Mouse (Mus musculus) midbrain, embryonic 14.5 days (tissue): ENCODE results near the gene Ccdc106. TPM values are rescaled to one million over a fixed set of nuclear protein-coding genes. Genes with fewer than 3 reads are reported as not detected.

ENCODE experiments used
- ATAC-seq: fragments of 200-750 bp; cut with Nextera tagmentation; 2 replicates; pipeline ENCODE4 v1.8.0; 2017; ENCODE audit warnings: moderate number of reproducible peaks, moderate library complexity; ENCODE audit not compliant: low FRiP score, low TSS enrichment
- DNase-seq: peaks from one replicate; pipeline ENCODE4 v3.0.0-alpha.2; 2015
- H3K27ac ChIP-seq: fragments of 300-500 bp; sonication (generic); replicated peaks from 2 replicates; pipeline ENCODE4 v1.5.1; 2014; ENCODE audit warnings: mild to moderate bottlenecking, low read depth, low read length, moderate library complexity
- H3K27me3 ChIP-seq: fragments of 300-500 bp; sonication (generic); 2 replicates; pipeline ENCODE4 v1.6.1; 2014; ENCODE audit warnings: low read length, control low read depth, mixed read lengths; ENCODE audit not compliant: control insufficient read depth, insufficient read depth
- H3K36me3 ChIP-seq: fragments of 300-500 bp; sonication (generic); 2 replicates; pipeline ENCODE4 v1.6.1; 2014; ENCODE audit warnings: low read length, control low read depth; ENCODE audit not compliant: control insufficient read depth, insufficient read depth
- H3K4me1 ChIP-seq: fragments of 300-500 bp; sonication (generic); 2 replicates; pipeline ENCODE4 v1.6.1; 2014; ENCODE audit warnings: mild to moderate bottlenecking, antibody characterized with exemption, low read length, control low read depth; ENCODE audit not compliant: control insufficient read depth, insufficient read depth
- H3K4me2 ChIP-seq: fragments of 300-500 bp; sonication (generic); 2 replicates; pipeline ENCODE4 v1.6.1; 2014; ENCODE audit warnings: mild to moderate bottlenecking, low read length, moderate library complexity
- H3K4me3 ChIP-seq: fragments of 300-500 bp; sonication (generic); replicated peaks from 2 replicates; pipeline ENCODE4 v1.5.1; 2014; ENCODE audit warnings: low read depth, low read length
- H3K9ac ChIP-seq: fragments of 300-500 bp; sonication (generic); replicated peaks from 2 replicates; pipeline ENCODE4 v1.6.1; 2014; ENCODE audit warnings: mild to moderate bottlenecking, low read length, moderate library complexity
- H3K9me3 ChIP-seq: fragments of 300-500 bp; sonication (generic); 2 replicates; pipeline ENCODE4 v1.6.1; 2016; ENCODE audit warnings: low read length, control low read depth, mixed read lengths; ENCODE audit not compliant: control insufficient read depth
- WGBS: fragments of 180-500 bp; shearing (Covaris S2); extraction: QIAGEN DNeasy Blood & Tissue Kit; methylation state at CpG from one replicate; pipeline ENCODE4 v1.1.7; 2014; 5-methylcytosine and 5-hydroxymethylcytosine counted together
- polyA plus RNA-seq: library from polyadenylated mRNA; unstranded; fragments of >200 nt; fragmentation: Nextera tagmentation; extraction: Ambion mirVana; gene quantifications from 2 replicates; pipeline ENCODE4 v1.2.1, GENCODE M21; 2014

Ccdc106 gene
- polyA plus RNA-seq, 1 experiment from 2014 or later: 47.0 TPM

GRCm38 (mm10) chr7:5060239-5060731 lies 39.9 kb downstream of the Ccdc106 start:
- Histone ChIP-seq H3K27ac (peak overlapping the region; percentile 98), H3K4me2 (peak overlapping the region; percentile 97), H3K9ac (peak overlapping the region; percentile 76), H3K36me3 (no peaks in the 10 kb centered on the region), H3K9me3 (no peaks in the 10 kb centered on the region), H3K4me1 (peaks cover 33% of the 10 kb centered on the region), H3K27me3 (peaks cover 22% of the 10 kb centered on the region), H3K4me3 (peak overlapping the region; percentile 74)
- no peak for ATAC-seq
- 4% methylated on average over 27 of the region's 27 CpGs for WGBS
- DNase-seq: peak; percentile 89

- peak; percentile 100 for DNase-seq
- H3K27ac ChIP-seq: peak overlapping the region; percentile 98
- H3K4me1 ChIP-seq: peaks cover 33% of the 10 kb centered on the region
- peaks cover 14% of the 10 kb centered on the region; the same call in 1 of the 2 replicates for H3K27me3 ChIP-seq
- peak; percentile 90 for ATAC-seq
- peak overlapping the region; percentile 97 for H3K4me2 ChIP-seq
- peak overlapping the region; percentile 76 for H3K9ac ChIP-seq
- H3K4me3 ChIP-seq: peak overlapping the region; percentile 74
- H3K36me3 ChIP-seq: no peaks in the 10 kb centered on the region
- H3K9me3 ChIP-seq: no peaks in the 10 kb centered on the region
- WGBS: under 1% methylated on average over 60 of the region's 60 CpGs
Observed at GRCm38 (mm10) chr7:5060944-5061773, 40.8 kb downstream of the Ccdc106 start.

- peak; percentile 80 for ATAC-seq
- DNase-seq: peak; percentile 96
- Histone ChIP-seq H3K9ac (peak within 1 kb of the TSS; percentile 76), H3K27me3 (peaks cover 13% of the 10 kb centered on the region; the same call in 1 of the 2 replicates), H3K27ac (peak within 1 kb of the TSS; percentile 98), H3K4me1 (peaks cover 33% of the 10 kb centered on the region), H3K4me3 (peak within 1 kb of the TSS; percentile 74), H3K36me3 (peaks cover 6% of the 10 kb centered on the region; the same call in 1 of the 2 replicates), H3K4me2 (peak within 1 kb of the TSS; percentile 97), H3K9me3 (no peaks in the 10 kb centered on the region)
- WGBS: under 1% methylated on average over 52 of the region's 65 CpGs
Observed at GRCm38 (mm10) chr7:5061774-5062359, 41.5 kb downstream of the Ccdc106 start, which contains the start of gene U2af2. Gene U2af2, plus strand, starts transcription at chr7:5062143.

- Histone ChIP-seq H3K36me3 (peaks cover 12% of the 10 kb centered on the region), H3K27ac (peak overlapping the region; percentile 98), H3K27me3 (peaks cover 6% of the 10 kb centered on the region; the same call in 1 of the 2 replicates), H3K4me2 (peak overlapping the region; percentile 97), H3K9me3 (no peaks in the 10 kb centered on the region), H3K4me3 (peak overlapping the region; percentile 74), H3K9ac (peak overlapping the region; percentile 73), H3K4me1 (peaks cover 33% of the 10 kb centered on the region)
- peak; percentile 54 for ATAC-seq
- DNase-seq: peak; percentile 92
- WGBS: under 1% methylated on average over 47 of the region's 51 CpGs
Observed at GRCm38 (mm10) chr7:5062360-5063001, 42.1 kb downstream of the Ccdc106 start.

GRCm38 (mm10) chr7:5064886-5065285 lies 44.5 kb downstream of the Ccdc106 start:
- peaks cover 23% of the 10 kb centered on the region for H3K4me1 ChIP-seq
- DNase-seq: no peak
- no peak overlapping the region for H3K9ac ChIP-seq
- H3K36me3 ChIP-seq: peaks cover 36% of the 10 kb centered on the region
- no peak for ATAC-seq
- no peak overlapping the region for H3K27ac ChIP-seq
- H3K4me2 ChIP-seq: peak overlapping the region; percentile 97; the same call in 1 of the 2 replicates
- H3K4me3 ChIP-seq: no peak overlapping the region
- no peaks in the 10 kb centered on the region for H3K9me3 ChIP-seq
- WGBS: 96% methylated on average over 6 of the region's 6 CpGs
- H3K27me3 ChIP-seq: no peaks in the 10 kb centered on the region

- 80% methylated on average over 1 of the region's 1 CpGs for WGBS
- Histone ChIP-seq H3K27me3 (no peaks in the 10 kb centered on the region), H3K27ac (no peak overlapping the region), H3K36me3 (peaks cover 98% of the 10 kb centered on the region), H3K4me3 (no peak overlapping the region), H3K9me3 (no peaks in the 10 kb centered on the region), H3K9ac (no peak overlapping the region), H3K4me2 (no peak overlapping the region), H3K4me1 (no peaks in the 10 kb centered on the region)
- ATAC-seq (no peak), DNase-seq (no peak)
Observed at GRCm38 (mm10) chr7:5073586-5073985, 53.2 kb downstream of the Ccdc106 start.

GRCm38 (mm10) chr7:5074984-5075383 lies 54.6 kb downstream of the Ccdc106 start:
- 95% methylated on average over 5 of the region's 5 CpGs for WGBS
- H3K9ac ChIP-seq: no peak overlapping the region
- no peak for DNase-seq
- H3K27me3 ChIP-seq: no peaks in the 10 kb centered on the region
- no peak overlapping the region for H3K4me3 ChIP-seq
- no peak for ATAC-seq
- no peak overlapping the region for H3K4me2 ChIP-seq
- peaks cover 88% of the 10 kb centered on the region for H3K36me3 ChIP-seq
- no peaks in the 10 kb centered on the region for H3K9me3 ChIP-seq
- H3K27ac ChIP-seq: no peak overlapping the region
- H3K4me1 ChIP-seq: no peaks in the 10 kb centered on the region

GRCm38 (mm10) chr7:5076931-5077330 lies 56.6 kb downstream of the Ccdc106 start:
- Histone ChIP-seq H3K27me3 (no peaks in the 10 kb centered on the region), H3K4me3 (no peak overlapping the region), H3K4me1 (peaks cover 13% of the 10 kb centered on the region), H3K36me3 (peaks cover 69% of the 10 kb centered on the region), H3K4me2 (no peak overlapping the region), H3K9me3 (no peaks in the 10 kb centered on the region), H3K9ac (no peak overlapping the region), H3K27ac (no peak overlapping the region)
- 94% methylated on average over 2 of the region's 2 CpGs for WGBS
- no peak for ATAC-seq
- DNase-seq: no peak
